Mouse (Mus musculus): ENCODE measurements around the gene Epha1. TPM values are rescaled to one million over a fixed set of nuclear protein-coding genes. Genes with fewer than 3 reads are reported as not detected.

The Epha1 gene
- under 1 TPM in 1 of 2 experiments, not detected in 1; 0.63 TPM for polyA plus RNA-seq (2017; shearing (Covaris generic))

DNA sequence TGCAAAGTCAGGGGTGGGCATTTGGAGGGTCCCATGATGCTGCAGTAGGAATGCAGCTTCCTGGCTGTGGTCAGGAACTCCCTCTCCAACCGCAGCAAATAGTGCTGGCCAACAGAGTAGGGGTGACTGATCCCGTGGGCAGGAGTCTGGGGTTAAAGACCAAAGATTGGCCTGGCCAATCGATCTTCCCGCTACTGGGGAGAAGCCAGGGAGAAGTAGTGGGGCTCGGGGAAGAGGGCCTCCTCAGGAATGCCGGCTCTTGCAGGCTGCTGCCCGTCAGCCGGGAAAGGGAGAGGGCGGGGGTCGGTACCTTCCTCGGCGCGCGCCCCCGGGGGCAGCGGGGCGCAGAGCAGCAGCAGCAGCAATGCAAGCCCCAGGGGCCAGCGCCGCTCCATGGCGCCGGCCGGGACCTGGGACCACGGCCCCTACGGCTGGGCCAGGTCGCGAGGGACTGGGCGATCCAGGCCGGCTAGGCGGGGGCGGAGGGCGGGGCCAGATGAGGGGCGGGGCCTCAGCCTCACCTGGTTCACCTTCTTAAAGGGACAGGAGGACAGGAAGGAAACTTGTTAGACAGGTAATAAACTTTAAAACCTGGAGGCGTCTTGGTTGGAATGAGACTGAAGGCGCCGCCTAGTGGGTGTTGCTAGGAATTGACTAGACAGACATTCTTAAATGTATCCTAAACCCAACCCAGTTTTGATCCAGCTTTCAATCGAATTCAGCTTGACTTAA lies at the start of gene Epha1:
TSS of gene Epha1 (minus strand) at position 453 of the 732 bp plus-strand sequence.
- peak; percentile 67 for ATAC-seq

DNA sequence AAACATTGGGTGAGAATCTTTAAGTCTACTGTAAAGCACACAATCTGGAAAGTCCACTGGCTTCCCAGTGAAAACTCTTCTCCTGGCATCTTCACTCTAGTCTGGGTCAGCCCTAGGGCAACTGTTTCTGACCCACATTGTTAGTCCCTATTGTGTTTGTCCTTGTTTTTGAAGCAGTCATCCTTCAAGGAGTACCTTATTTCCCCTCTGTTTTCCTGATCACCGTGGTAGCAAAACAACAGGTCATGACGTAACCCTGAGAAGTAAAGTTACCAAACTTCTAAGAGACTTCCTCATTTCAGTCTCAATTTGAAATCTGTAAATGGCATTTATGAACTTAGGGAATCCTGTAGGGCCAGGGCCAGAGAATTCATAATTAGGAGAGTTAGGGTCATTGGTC lies 48.4 kb upstream of the Epha1 start:
- no peak for ATAC-seq

DNA sequence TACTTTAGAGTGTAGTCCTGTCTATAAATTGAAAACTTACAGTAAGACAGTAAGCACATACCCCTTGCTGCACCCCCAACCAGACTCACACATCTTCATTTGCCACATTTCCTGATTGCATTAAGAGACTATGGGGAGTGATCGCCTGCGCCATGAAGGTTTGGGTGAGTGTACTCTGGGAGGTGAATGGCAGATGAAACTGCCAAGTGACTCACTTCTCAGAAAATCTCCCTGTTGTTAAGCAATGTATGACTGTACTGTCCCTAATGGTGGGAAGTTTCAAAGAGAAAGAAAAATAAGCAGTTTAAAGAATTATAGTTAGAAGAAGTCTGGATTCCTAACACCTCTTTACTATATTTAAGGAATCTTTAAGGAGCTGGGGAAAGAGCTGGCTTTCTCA lies 46.4 kb upstream of the Epha1 start:
- ATAC-seq: no peak

DNA sequence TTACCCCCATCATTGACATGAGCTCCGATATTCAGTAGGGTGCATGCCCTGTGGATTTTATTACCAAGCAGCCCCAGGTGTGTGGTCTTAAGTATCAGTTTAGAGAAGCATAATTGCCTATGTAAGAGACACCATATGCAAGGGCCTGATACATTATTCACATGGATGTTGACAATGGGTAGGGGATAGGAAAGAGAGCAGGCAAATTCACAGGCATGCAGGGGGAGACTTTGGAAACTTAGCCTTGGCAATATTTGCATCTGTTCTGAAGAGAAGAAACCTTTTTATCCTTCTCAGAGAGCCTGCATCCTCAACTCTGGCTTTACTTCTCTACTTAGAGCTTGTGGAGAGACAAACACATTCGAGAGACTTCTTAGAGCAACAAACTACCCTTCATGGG lies 32.1 kb upstream of the Epha1 start, which contains the start of gene Tas2r135:
TSS of gene Tas2r135 (plus strand) at position 301 of the 400 bp plus-strand sequence.
- ATAC-seq: no peak

DNA sequence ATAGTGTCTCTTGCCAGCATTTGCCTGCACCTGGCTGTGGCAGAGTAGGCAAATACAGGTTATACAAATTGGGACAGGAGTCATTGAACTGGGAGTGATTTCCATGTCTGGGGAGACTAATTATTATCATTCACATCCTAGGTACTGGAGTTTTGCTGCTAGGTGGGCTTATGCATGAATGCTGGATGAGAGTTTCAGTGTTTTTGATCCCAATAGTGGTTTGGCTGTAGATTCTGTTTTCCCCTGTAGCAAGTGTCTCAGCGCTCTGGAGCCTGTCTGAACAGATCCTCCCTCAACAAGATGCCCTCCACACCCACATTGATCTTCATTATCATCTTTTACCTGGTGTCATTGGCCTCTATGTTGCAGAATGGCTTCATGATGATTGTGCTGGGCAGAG lies 26.9 kb upstream of the Epha1 start, which contains the start of gene Tas2r143:
TSS of gene Tas2r143 (plus strand) at position 301 of the 400 bp plus-strand sequence.
- no peak for ATAC-seq

DNA sequence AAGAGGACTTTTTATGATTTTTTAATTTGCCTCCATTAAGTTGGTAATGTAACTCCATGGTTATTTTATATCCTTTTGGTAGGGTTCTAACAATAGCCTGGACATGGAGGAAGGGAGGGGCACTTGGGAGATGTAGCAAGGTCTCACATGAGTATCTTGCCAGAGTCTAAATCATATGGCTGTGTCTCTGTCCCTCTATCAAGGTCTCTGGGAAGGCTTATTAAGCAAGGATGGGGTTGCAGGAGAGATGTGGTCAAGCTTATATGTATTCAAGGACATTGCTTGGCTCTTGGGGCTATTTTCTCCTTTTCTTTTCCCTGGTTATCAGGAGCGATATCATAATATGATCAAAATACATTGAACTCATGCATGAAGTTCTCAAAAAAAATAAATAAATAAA lies 25.9 kb upstream of the Epha1 start:
- no peak for ATAC-seq

DNA sequence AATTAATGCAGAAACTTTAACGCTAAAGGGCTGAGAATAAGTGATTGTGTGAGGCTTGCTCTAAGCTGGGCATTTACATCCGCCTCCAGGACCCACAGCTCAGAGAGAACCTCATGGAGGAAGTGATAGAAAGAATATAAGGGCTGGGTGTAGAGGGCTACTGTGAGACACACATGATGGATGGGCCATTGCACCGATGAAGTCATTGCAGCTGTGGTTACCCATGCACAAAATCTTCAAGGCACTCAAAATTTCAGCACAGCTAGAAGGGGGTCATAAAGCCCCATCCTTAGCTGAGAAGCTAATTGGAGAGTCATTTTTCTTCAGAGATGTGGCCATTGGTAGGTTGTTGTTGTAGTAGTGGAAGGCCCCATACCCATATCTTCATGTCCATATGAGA lies 25.2 kb upstream of the Epha1 start:
- ATAC-seq: no peak

DNA sequence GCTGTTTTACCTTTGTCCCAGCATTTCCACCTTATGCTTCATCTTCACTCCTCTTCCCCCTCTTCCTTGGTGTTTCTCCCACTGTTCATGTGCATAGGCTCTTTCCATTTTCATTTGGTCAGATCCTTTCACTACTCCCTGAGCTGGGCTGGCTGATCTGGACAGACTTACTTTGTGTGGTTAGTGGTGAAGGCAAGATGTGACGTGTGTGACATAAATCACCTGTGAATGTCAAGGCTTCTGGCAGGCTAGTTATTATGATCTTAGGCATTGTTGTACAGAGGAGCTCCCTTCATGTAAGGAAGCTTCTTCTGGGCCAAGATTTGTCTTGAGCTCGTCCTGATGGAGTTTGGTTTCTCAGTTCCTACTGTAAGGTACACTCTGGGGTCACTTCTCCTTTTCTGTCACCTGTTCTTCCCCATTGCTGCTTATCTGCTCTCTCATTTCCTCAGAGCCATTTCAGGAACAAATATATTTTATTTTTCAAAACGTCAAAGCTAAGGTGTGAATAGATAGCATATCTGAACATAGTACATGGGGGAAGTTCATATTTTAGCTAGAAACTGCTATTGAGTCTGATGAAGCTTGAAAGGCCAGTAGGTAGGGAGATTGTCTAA lies 24.1 kb upstream of the Epha1 start:
- no peak for ATAC-seq

DNA sequence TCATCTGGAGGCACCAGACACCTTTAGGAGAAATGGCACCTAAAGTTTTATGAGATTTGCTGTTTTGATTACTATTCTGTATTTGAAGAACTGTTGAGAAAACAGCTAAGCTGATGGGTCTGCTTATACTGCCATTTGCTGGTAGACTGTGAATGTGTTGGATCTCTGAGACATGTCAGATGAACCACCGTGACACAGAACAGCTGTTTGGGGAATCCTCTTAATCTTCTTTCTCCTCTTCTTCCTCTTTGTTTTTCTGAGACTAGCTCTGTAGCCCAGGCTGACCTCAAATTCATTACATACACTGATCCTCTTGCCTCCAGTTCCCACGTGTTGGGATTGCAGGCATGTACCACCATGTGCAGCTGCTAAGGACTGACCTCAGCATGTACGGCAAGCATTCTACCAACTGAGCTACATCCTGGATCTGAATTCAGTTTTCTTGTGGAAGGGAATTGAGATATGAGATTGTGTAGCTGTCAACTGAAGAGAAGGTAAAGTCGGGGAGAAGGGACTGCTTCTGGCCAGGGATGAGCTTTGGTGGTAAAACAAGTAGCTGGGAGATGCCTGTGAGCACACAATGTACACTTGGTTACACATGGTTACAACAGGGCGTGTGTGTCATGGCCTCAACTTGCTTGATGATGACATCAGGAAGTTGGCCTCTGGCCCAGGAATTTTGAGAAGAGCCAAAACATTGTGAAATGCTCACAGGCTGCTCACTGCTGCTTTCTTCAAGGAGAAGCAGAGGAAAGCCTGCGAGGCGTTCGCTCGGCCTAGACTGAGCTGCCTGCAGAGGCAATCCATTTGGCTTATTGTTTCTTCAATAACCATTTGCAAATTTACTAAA lies 23.1 kb upstream of the Epha1 start:
- no peak for ATAC-seq

DNA sequence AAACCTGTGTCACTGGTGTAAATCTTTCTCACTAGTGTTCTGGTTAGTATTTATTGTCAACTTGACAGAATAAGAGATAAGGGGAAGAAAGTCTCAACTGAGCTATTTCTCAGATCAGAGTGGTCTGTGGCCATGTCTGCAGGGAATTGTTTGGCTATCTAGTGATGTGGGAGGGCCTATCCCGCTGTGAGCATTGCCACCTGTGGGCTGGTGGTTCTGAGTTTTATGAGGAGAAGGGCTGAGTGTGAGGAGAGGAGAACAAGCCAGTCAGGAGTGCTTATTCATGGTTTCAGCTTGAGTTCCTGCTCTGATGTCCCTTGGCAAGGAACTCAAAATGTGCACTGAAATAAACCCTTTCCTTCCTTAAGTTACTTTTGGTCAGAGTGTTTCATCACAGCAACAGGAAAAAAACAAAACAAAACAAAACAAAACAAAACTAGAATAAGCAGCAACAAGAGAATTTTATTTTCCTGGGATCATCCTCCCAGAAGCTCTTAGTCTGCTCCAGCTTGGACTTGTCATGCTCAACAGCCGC lies 18.8 kb upstream of the Epha1 start:
- ATAC-seq: no peak

DNA sequence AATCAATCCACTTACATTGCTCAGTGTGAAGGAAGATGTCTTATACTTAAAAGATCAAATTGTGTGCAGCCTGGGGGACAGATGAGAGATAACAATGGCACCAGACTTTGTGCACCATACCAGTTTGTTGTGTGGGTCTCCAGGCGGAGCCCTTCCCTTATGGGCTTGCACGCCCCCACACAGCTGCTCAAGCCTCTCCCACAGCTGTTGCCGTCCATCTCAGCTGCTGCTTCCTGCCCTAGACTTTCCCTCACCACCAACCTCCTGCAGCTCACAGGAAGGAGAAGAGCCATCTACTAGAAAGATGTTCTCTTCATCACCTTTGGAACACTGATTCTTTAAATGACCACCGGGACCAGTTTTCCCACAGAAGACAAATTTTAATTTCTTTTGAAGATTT lies 12.6 kb upstream of the Epha1 start:
- no peak for ATAC-seq

DNA sequence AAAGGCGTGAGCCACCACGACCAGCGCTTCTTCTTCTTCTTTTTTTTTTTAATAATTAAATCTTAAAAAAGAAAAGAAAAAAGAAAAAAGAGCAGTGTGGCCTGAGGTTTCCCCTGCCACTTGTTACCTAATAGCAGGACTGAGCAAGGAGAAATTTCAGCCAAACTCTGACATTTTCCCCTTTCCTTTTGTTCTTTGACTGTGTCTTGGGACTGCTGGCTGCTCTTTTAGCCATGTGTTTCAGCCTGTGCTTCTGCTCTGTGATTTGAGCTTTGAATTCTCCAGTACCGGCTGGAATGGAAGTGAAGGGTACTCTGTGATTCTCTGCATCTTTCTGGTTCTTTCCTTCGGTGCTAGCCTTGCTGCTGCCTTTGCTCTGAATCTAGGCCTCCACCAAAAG lies 10.3 kb upstream of the Epha1 start:
- no peak for ATAC-seq

DNA sequence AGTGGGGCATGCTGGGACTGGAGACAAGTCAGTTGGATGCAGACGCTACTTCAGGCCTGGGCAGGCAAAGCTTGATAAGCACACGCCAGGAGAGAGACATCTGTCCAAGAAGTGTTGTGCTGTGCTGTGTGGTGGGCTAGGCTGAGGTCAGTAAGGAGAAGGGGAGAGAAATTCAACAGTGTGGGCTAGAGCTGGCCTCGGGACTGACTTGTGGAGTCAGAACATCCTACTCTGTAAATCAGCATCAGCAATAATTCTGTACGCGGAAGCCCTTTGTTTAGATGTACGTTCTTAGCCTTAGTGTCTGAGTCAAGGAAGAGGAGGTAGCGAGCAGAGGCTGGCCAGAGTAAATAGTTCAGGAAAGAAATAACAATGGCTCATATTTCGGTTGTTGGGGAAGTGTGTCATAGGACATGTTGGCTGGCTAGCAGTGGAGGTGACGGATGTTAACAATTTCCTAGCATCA lies 8.9 kb upstream of the Epha1 start:
- no peak for ATAC-seq

DNA sequence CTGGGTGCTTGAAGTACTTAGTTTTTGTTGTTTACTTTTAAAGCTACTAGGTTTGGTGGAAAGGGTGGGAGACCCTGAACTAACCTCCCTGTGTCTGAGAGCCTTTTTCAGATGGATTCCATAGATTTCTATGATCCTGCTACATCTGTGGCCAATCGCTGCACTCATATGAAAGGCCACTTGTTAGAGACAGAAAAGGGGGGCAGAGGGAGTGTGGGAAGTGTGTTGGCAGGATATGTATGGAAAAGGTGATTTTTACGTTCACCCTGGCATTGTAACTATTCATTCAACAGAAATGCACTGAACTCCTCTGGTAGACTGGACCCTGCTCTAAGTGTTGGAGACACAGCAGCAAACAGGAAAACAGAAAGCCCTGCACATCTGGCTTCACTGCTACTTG lies 8.2 kb upstream of the Epha1 start:
- no peak for ATAC-seq

DNA sequence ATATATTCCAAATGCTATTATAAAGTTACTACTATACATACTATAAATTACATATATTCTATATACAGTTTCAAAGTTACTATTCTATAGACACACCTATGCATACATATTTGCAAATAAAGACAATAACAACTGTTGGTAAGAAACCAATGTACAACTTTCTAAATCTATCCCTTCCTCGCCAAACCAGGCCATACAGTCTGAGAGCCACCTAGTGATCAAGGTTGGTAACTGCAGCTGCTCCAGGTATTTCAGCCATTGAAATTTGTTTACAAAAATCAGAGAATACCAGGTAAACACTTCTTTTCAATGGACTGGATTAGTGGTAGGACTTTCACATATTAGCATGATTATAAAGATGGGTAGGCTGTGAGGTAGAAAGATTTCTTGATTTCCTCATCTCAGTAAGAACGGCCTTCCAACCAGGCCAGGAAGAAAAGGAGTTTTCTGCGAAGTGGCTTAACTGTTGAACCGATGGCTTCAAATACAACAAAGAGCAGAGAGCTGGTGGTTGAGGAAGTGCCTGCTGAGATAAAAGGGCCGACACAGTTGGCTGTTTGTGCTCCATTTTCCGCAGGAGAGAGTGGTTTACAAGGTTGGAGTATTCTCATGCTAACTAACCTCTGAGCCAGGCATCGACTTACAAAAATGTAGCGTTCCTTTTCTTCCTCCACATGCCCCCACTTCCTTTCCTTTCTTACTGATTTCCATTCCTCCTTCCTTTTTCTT lies 7.5 kb upstream of the Epha1 start:
- ATAC-seq: peak; percentile 60

DNA sequence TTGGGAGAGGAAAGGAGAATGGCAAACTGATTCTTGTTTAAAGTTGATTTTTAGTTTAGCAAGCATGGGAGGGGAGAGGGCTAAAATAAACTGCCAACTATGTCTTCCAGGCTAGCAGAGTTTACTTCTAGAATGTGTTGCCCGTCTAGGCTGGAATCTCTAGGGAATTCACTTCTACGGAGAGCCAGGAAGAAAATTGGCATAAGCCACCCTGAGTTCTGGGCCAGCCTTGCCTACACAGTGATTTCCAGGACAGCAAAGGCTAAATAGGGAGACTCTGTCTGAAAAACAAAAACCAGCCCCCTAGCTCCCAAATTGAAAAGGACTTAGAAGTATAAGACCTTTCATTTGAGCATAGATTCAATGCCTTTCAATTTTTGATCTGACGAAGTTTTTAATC lies 6.5 kb upstream of the Epha1 start:
- ATAC-seq: no peak

DNA sequence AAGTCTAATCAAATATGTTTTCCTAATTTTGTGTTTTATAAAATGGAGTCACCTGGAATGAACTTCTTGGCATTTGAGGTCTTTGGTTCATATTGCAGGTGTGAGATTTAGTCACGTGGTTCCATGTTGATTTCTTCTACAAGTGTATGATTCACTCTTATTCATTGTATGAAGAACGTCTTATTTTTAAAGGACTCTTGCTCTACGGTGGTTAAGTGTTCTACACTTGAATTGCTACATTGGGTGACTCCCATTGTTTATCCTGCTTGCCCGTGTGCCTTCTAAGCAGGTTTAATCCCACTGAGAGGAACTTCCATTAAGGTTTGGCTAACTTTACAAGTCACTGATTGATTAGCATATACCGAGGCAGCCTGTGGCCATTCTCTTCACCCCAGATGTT lies 4.2 kb upstream of the Epha1 start:
- ATAC-seq: no peak

DNA sequence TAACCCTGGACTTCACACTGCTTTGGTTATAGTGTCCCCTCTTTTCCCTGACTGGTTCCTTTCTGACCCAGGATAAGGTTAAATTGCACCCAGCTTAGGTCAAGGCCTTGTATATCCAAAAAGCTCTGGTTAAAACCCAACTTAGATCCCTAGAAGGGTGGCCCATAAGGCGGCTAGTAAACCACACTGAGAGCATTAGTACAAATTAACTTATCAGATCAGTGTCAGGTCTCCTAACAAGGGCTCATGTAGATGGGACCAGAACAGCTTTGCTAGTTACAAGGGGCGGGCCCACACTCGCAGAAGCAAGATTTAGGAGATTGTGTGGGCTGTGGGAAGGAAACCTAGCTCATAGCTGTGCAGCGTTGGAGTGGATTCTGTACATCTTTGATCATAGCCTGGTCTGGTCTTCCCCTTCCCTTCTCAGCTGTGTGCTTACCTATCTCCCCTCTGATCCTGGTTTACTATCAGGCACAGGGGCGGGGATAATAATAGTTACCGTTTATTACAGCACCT lies 3.5 kb upstream of the Epha1 start:
- peak; percentile 41 for ATAC-seq

DNA sequence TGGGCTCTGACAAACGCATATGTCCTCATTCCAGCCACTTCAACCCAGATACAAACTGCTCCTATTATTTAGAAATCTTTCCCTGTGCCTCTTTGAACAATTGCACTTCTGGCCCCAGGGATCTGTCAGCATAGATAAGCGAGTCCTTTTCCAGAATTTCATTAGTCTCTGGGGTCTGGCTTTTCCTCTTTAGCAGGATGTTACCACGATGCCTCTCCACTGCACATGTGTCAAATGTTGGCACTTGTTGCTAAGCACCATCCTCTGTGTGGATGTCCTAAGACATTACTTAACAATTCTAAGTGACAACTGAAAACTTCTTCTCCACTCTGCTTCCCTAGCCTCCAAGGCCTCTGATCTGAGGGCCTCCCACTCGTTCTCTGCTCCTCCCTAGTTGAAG lies 2.9 kb upstream of the Epha1 start:
- no peak for ATAC-seq

DNA sequence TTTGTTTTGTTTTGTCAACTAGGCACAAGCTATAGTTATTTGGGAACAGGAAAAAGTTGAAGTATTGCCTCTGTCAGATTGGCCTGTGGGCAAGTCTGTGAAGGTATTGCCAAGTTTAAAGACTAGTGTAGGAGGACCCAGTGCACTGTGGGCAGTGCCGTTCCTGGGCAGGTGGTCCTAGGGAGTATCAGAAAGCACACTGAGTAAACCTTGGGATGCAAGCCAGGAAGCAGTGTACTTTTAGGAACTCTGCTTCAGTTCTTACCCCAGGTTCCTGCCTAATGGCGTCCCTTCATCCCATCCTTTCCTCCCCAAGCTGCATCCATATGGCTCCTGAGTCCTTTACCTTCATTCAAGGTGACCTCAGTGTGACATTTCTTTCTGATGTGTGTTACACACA lies 2.1 kb upstream of the Epha1 start:
- no peak for ATAC-seq

DNA sequence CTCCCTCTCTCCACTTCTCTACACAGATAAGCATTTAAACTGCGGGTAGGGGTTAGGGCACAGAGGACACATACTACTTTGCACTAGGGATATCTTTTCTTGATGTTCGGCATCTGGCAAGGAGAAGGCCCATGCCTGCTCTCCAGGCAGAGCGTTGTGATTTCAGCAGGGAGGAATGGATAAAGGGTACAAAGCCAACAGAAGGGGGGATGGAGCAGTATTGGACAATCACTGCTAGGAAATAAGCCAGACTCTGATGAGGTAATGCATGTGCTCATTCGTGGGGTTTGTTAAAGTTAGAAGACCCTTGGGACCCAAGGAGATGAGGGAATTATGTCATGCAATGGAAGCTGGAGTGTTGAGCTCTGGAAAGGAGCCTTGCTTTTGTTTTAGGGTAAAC lies 1.6 kb upstream of the Epha1 start:
- no peak for ATAC-seq

All from activated CD4-positive, CD25-positive, alpha-beta regulatory T cell, adult 4 months (primary cell).